Mouse (Mus musculus): Measurements from ENCODE around the gene Zc3h13.

DNA sequence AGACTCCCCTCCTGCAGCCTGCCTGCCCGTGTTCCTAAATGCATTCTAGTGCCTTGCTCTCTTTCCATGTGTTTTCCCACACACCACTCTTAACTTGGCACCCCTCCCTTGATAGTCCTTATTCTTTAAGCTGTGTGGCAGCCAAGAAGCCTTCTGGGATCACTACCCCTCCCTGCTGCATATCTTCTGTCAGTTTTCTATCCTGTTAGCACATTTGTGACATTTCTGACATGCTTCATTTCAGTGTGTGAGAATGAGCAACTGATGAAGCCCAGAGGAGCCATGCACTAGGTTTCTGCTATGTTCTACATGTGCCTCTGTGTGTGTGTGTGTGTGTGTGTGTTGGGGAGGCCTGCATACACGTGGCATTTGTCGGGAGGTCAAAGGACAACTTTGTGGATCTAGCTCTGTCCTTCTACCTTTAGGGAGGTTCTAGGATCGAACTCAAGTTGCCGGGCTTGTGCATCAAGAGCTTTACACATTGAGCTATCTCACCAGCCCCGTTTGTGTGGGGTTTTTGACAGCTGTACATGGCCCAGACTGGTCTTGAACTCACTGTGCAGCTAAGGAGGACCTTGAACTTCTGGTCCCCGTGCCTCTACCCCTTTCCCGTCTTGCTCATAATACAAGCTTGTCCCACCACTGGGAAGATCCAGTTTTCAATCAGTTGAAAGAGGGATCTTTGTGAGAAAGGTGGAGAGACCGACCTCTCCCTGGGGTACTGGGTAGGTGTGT is 81.3 kb downstream of the Zc3h13 start:
- TF ChIP-seq CTCF (IDR thresholded peaks at IDR 0.05; ENCODE audit: low read depth) (no peak), EP300 (optimal IDR thresholded peaks at IDR 0.05) (no peak)
